Mouse (Mus musculus) heart, embryonic 11.5 days (tissue): Measurements from ENCODE around the gene Gm20388. TPM values are rescaled to one million over a fixed set of nuclear protein-coding genes. Genes with fewer than 3 reads are reported as not detected.

Source experiments
- ATAC-seq: fragments of 200-750 bp; cut with Nextera tagmentation; replicated peaks from 2 replicates; pipeline ENCODE4 v1.8.0; 2017; ENCODE audit warnings: moderate library complexity; ENCODE audit not compliant: insufficient number of reproducible peaks, low FRiP score, low TSS enrichment
- H3K27ac ChIP-seq: fragments of 300-500 bp; sonication (generic); 2 replicates; pipeline ENCODE4 v1.5.1; 2014; ENCODE audit warnings: mild to moderate bottlenecking, low read depth, low read length
- H3K27me3 ChIP-seq: fragments of 300-500 bp; sonication (generic); 2 replicates; pipeline ENCODE4 v1.6.1; 2014; ENCODE audit warnings: mild to moderate bottlenecking, low read length, mixed read lengths; ENCODE audit not compliant: control insufficient read depth, insufficient read depth
- H3K36me3 ChIP-seq: fragments of 300-500 bp; sonication (generic); 2 replicates; pipeline ENCODE4 v1.6.1; 2014; ENCODE audit warnings: mild to moderate bottlenecking, low read length, moderate library complexity, mixed read lengths; ENCODE audit not compliant: control insufficient read depth, insufficient read depth
- H3K4me1 ChIP-seq: fragments of 300-500 bp; sonication (generic); 2 replicates; pipeline ENCODE4 v1.6.1; 2014; ENCODE audit warnings: low read length; ENCODE audit not compliant: control insufficient read depth, insufficient read depth
- H3K4me2 ChIP-seq: fragments of 300-500 bp; sonication (generic); 2 replicates; pipeline ENCODE4 v1.6.1; 2014; ENCODE audit warnings: mild to moderate bottlenecking, moderate library complexity
- H3K4me3 ChIP-seq: fragments of 300-500 bp; sonication (generic); 2 replicates; pipeline ENCODE4 v1.5.1; 2014; ENCODE audit warnings: low read depth, low read length
- H3K9ac ChIP-seq: fragments of 300-500 bp; sonication (generic); 2 replicates; pipeline ENCODE4 v1.6.1; 2014; ENCODE audit warnings: mild to moderate bottlenecking, low read depth, low read length, moderate library complexity
- H3K9me3 ChIP-seq: fragments of 300-500 bp; sonication (generic); replicated peaks from 2 replicates; pipeline ENCODE4 v1.6.1; 2016; ENCODE audit warnings: low read length; ENCODE audit not compliant: control insufficient read depth
- WGBS: fragments of 180-500 bp; shearing (Covaris S2); extraction: QIAGEN DNeasy Blood & Tissue Kit; methylation state at CpG from one replicate; pipeline ENCODE4 v1.1.7; 2014; ENCODE audit not compliant: insufficient replicate concordance; 5-methylcytosine and 5-hydroxymethylcytosine counted together
- polyA plus RNA-seq: library from polyadenylated mRNA; unstranded; fragments of >200 nt; fragmentation: Nextera tagmentation; extraction: Ambion mirVana; gene quantifications from 2 replicates; pipeline ENCODE4 v1.2.1, GENCODE M21; 2014

The Gm20388 gene
- polyA plus RNA-seq, 1 experiment from 2014 or later = 6.4 TPM

- ATAC-seq = no peak
- Histone ChIP-seq H3K9me3 (no peaks in the 10 kb centered on the region), H3K4me2 (no peak overlapping the region), H3K4me3 (no peak overlapping the region), H3K4me1 (0 out of 2 replicates have a peak, but pooled peaks cover 4% of the 10 kb centered on the region), H3K36me3 (no peaks in the 10 kb centered on the region), H3K27ac (no peak overlapping the region), H3K9ac (no peak overlapping the region), H3K27me3 (no peaks in the 10 kb centered on the region)
- 70% methylated on average over 12 of the region's 12 CpGs for whole genome bisulfite sequencing
Observed at GRCm38 (mm10) chr8:122062508-122063223, 2152.0 kb downstream of the Gm20388 start.

- H3K27ac ChIP-seq = no peak overlapping the region
- H3K9ac ChIP-seq = no peak overlapping the region
- no peak overlapping the region for H3K4me3 ChIP-seq
- no peaks in the 10 kb centered on the region for H3K27me3 ChIP-seq
- 0 out of 2 replicates have a peak, but pooled peaks cover 2% of the 10 kb centered on the region for H3K4me1 ChIP-seq
- WGBS = 71% methylated on average over 7 of the region's 7 CpGs
- ATAC-seq = no peak
- no peaks in the 10 kb centered on the region for H3K9me3 ChIP-seq
- H3K4me2 ChIP-seq = no peak overlapping the region
- no peaks in the 10 kb centered on the region for H3K36me3 ChIP-seq
Observed at GRCm38 (mm10) chr8:122064353-122064752, 2153.7 kb downstream of the Gm20388 start.

GRCm38 (mm10) chr8:122067783-122068505, 2157.3 kb downstream of the Gm20388 start:
- H3K4me3 ChIP-seq = no peak overlapping the region
- WGBS = 52% methylated on average over 15 of the region's 15 CpGs
- no peak for ATAC-seq
- H3K27me3 ChIP-seq = peaks cover 5% of the 10 kb centered on the region; the same call in 1 of the 2 replicates
- H3K4me2 ChIP-seq = no peak overlapping the region
- H3K36me3 ChIP-seq = no peaks in the 10 kb centered on the region
- H3K9ac ChIP-seq = no peak overlapping the region
- no peaks in the 10 kb centered on the region for H3K4me1 ChIP-seq
- H3K9me3 ChIP-seq = no peaks in the 10 kb centered on the region
- H3K27ac ChIP-seq = no peak overlapping the region

GRCm38 (mm10) chr8:122068609-122069008, 2158.0 kb downstream of the Gm20388 start:
- Histone ChIP-seq H3K4me2 (no peak overlapping the region), H3K4me1 (no peaks in the 10 kb centered on the region), H3K36me3 (no peaks in the 10 kb centered on the region), H3K9me3 (no peaks in the 10 kb centered on the region), H3K4me3 (no peak overlapping the region), H3K9ac (no peak overlapping the region), H3K27me3 (peaks cover 5% of the 10 kb centered on the region; the same call in 1 of the 2 replicates), H3K27ac (no peak overlapping the region)
- no peak for ATAC-seq
- 82% methylated on average over 13 of the region's 13 CpGs for WGBS

GRCm38 (mm10) chr8:122069281-122069680, 2158.6 kb downstream of the Gm20388 start:
- Histone ChIP-seq H3K4me1 (0 out of 2 replicates have a peak, but pooled peaks cover 2% of the 10 kb centered on the region), H3K9ac (no peak overlapping the region), H3K4me2 (no peak overlapping the region), H3K4me3 (no peak overlapping the region), H3K36me3 (no peaks in the 10 kb centered on the region), H3K9me3 (no peaks in the 10 kb centered on the region), H3K27me3 (peaks cover 5% of the 10 kb centered on the region; the same call in 1 of the 2 replicates), H3K27ac (no peak overlapping the region)
- 63% methylated on average over 11 of the region's 11 CpGs for WGBS
- ATAC-seq = no peak

GRCm38 (mm10) chr8:122071193-122071592, 2160.6 kb downstream of the Gm20388 start:
- no peaks in the 10 kb centered on the region for H3K9me3 ChIP-seq
- no peak overlapping the region for H3K9ac ChIP-seq
- H3K4me2 ChIP-seq = no peak overlapping the region
- no peaks in the 10 kb centered on the region for H3K36me3 ChIP-seq
- no peak overlapping the region for H3K27ac ChIP-seq
- peaks cover 5% of the 10 kb centered on the region; the same call in 1 of the 2 replicates for H3K27me3 ChIP-seq
- WGBS = 64% methylated on average over 4 of the region's 4 CpGs
- no peak overlapping the region for H3K4me3 ChIP-seq
- peaks cover 10% of the 10 kb centered on the region for H3K4me1 ChIP-seq
- ATAC-seq = no peak

GRCm38 (mm10) chr8:122073964-122074363, 2163.3 kb downstream of the Gm20388 start:
- Histone ChIP-seq H3K27ac (no peak overlapping the region), H3K27me3 (peaks cover 8% of the 10 kb centered on the region), H3K9me3 (no peaks in the 10 kb centered on the region), H3K4me3 (no peak overlapping the region), H3K4me1 (peaks cover 17% of the 10 kb centered on the region), H3K4me2 (no peak overlapping the region), H3K9ac (no peak overlapping the region), H3K36me3 (no peaks in the 10 kb centered on the region)
- 67% methylated on average over 9 of the region's 9 CpGs for WGBS
- no peak for ATAC-seq

GRCm38 (mm10) chr8:122074442-122074841, 2163.8 kb downstream of the Gm20388 start:
- Histone ChIP-seq H3K27ac (no peak overlapping the region), H3K9ac (no peak overlapping the region), H3K4me3 (no peak overlapping the region), H3K4me2 (no peak overlapping the region), H3K9me3 (no peaks in the 10 kb centered on the region), H3K36me3 (no peaks in the 10 kb centered on the region), H3K27me3 (peaks cover 8% of the 10 kb centered on the region), H3K4me1 (peaks cover 17% of the 10 kb centered on the region)
- ATAC-seq = no peak
- WGBS = 52% methylated on average over 9 of the region's 9 CpGs
